Mouse (Mus musculus) ES-Bruce4 (cell line): ENCODE results near the gene Ano6. TPM values are rescaled to one million over a fixed set of nuclear protein-coding genes. Genes with fewer than 3 reads are reported as not detected.

Source experiments
- H3K27ac ChIP-seq: 2 replicates; pipeline ENCODE4 v1.5.1; 2012; ENCODE audit warnings: low read length, inconsistent platforms; ENCODE audit not compliant: insufficient read depth
- H3K27me3 ChIP-seq: 2 replicates; pipeline ENCODE4 v1.6.1; 2012; ENCODE audit warnings: mild to moderate bottlenecking, low read length, inconsistent platforms; ENCODE audit not compliant: control insufficient read depth, poor library complexity, insufficient read depth, severe bottlenecking
- H3K36me3 ChIP-seq: 2 replicates; pipeline ENCODE4 v1.6.1; 2012; ENCODE audit warnings: inconsistent platforms, mild to moderate bottlenecking, low read length, moderate library complexity; ENCODE audit not compliant: control insufficient read depth, poor library complexity, insufficient read depth, severe bottlenecking
- H3K4me1 ChIP-seq: one replicate; pipeline ENCODE4 v1.8.1; 2011; ENCODE audit warnings: low read length; ENCODE audit not compliant: control insufficient read depth, insufficient read depth
- H3K4me3 ChIP-seq: 2 replicates; pipeline ENCODE4 v1.5.1; 2011; ENCODE audit warnings: low read depth, mild to moderate bottlenecking, low read length
- H3K9ac ChIP-seq: 2 replicates; pipeline ENCODE4 v1.6.1; 2012; ENCODE audit warnings: low read depth, mild to moderate bottlenecking, inconsistent platforms; ENCODE audit not compliant: poor library complexity, severe bottlenecking
- H3K9me3 ChIP-seq: replicated peaks from 2 replicates; pipeline ENCODE4 v1.6.1; 2012; ENCODE audit warnings: mild to moderate bottlenecking, low read length, inconsistent platforms; ENCODE audit not compliant: control insufficient read depth, poor library complexity, insufficient read depth, severe bottlenecking
- CTCF ChIP-seq: IDR thresholded peaks from one replicate; pipeline ENCODE4 v1.8.1; 2011; ENCODE audit warnings: low read depth, low read length
- EP300 ChIP-seq: IDR thresholded peaks from 2 replicates; pipeline ENCODE4 v1.6.1; 2011; ENCODE audit warnings: low read depth, low read length; ENCODE audit not compliant: insufficient read depth
- POLR2A ChIP-seq: IDR thresholded peaks from one replicate; pipeline ENCODE4 v1.8.1; 2011; ENCODE audit warnings: low read length; ENCODE audit not compliant: insufficient read depth
- polyA plus RNA-seq: library from polyadenylated mRNA; stranded (reverse); fragments of >200 nt; gene quantifications from 2 replicates; pipeline ENCODE4 v1.2.4, GENCODE M21; 2011; ENCODE audit warnings: low read depth; ENCODE audit not compliant: missing spikeins, insufficient read depth, insufficient read length

Gene Ano6
- polyA plus RNA-seq, 1 experiment: 42.5 TPM

DNA sequence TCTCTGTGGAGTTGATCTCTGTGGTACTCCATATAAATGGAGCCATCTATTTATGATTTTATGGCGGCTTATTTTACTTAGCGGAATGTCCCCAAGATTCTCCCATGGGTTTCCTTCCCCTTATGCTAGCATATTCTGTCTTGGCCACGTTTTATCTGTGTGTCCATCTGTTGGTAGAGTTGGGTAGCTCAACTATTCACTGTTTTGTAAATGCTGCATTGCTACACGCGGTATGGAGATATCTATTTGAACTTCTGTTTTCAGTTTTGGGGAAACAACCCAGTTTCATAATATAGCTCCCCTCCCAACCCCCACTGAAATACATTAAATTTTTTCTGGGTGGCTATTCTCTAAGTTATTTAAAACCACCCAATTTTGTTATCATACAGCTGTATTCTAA lies 59.9 kb downstream of the Ano6 start:
- TF ChIP-seq EP300 (no peak), POLR2A (no peak), CTCF (no peak)

DNA sequence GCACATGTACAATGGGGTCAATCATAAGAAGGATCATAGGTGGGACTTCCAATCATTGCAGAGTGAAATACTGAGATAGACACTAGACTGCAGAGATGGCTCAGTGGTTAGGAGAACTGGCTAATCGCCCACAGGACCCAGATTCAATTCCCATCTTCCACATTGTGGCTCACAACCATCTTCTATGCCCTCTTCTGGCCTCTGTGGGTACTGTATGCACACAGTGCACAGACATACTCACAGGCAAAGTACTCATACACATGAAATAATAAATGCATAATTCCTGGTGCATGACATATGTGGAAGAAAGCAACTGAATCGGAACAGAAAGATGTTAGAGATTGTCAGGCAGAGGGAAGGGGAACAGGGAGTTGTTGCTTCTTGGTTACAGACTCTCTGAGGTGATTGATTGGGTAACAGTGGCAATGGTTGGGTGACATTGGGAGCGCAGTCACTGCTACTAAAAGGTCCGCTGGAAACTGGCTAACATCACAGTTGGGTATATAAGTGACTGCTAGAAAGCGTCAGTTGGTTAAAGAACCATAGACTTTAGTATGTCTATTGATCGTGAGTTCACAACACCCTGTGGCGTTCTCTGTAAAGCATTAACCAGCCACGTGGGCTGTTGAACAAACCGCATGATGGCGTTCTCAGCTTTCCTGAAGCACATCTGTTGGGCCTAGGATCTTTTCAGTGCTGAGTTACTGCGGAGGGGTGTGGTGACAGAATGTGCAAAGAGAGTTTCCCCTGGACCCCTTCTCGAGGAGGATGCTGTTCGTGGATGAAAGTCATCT lies 64.6 kb downstream of the Ano6 start:
- Histone ChIP-seq H3K4me3 (no peak overlapping the region), H3K27me3 (no peaks in the 10 kb centered on the region), H3K27ac (no peak overlapping the region), H3K9me3 (no peaks in the 10 kb centered on the region), H3K9ac (no peak overlapping the region), H3K36me3 (no peaks in the 10 kb centered on the region), H3K4me1 (no peaks in the 10 kb centered on the region)
- TF ChIP-seq POLR2A: no peak
- TF ChIP-seq EP300: no peak
- no peak for TF ChIP-seq CTCF

More for the DNA sequence above, 59.9 kb downstream of the Ano6 start:
- no peak overlapping the region for H3K9ac ChIP-seq
- no peaks in the 10 kb centered on the region for H3K36me3 ChIP-seq
- H3K9me3 ChIP-seq: no peaks in the 10 kb centered on the region
- H3K27ac ChIP-seq: no peak overlapping the region
- no peak overlapping the region for H3K4me3 ChIP-seq
- no peaks in the 10 kb centered on the region for H3K27me3 ChIP-seq
- H3K4me1 ChIP-seq: no peaks in the 10 kb centered on the region

DNA sequence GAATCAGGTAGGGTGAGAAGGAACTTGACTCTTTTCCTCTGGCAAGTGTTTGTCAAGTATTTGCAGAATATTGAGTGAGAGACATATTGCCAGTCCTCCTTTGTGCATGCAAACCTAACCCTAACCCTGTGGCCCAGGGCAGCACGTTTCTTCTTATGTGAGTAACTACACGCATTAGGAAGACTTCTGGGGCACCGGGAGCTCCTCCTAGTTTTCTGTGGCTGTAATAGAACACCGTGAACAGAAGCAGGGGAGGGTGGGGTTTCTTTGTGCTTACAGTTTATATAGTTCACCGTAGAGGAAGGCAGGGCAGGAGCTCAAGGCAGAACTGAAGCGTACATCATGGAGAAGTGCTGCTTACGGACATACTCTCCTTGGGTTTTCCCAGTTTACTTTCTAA lies 65.3 kb downstream of the Ano6 start:
- TF ChIP-seq POLR2A (no peak), EP300 (no peak), CTCF (no peak)
- Histone ChIP-seq H3K36me3 (no peaks in the 10 kb centered on the region), H3K9me3 (no peaks in the 10 kb centered on the region), H3K4me1 (no peaks in the 10 kb centered on the region), H3K27me3 (no peaks in the 10 kb centered on the region), H3K9ac (no peak overlapping the region), H3K27ac (no peak overlapping the region), H3K4me3 (no peak overlapping the region)

DNA sequence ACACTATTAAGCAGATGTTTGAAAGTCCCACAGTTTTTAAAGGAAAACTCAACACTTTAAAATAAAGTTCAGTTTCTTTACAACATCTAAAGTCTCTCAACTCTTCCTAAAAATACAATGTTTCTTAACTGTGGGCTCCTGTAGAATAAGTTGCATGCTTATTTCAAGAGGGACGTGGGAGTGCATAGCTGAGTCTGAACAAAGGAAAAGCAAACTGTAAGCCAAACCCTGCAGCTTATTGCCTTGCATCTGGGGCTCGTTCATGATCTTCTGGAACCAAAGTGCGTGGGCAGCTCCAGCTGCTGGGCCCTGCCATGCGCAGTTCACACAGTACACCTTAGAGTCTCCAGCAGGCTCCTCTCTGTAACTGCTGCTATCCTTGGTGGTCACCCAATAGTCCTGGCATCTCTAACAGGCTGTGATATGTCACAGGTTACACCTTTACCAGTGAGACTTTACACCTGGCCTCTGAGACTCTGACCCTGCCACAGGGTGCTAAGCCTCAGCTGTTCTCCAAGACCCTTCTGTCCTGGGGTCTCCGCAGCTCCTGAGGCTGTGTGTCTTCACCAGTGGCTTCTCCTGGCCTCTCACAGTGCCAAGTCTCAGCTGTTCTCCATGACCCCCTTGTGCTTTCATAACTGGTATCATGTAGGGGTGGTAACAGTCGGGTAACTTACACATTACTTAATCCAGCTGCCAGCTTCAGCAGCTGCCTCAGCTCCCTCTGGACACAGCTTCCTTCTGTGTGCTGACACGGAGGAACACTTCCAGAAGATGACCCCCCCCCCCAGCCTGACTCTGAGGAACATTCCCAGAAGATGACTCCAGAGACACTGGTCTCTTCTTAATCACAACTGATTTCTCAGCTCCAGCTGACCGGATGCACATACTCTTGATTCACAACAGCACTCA lies 66.3 kb downstream of the Ano6 start:
- Histone ChIP-seq H3K36me3 (no peaks in the 10 kb centered on the region), H3K27me3 (no peaks in the 10 kb centered on the region), H3K9ac (no peak overlapping the region), H3K4me3 (no peak overlapping the region), H3K9me3 (no peaks in the 10 kb centered on the region), H3K27ac (no peak overlapping the region), H3K4me1 (no peaks in the 10 kb centered on the region)
- TF ChIP-seq CTCF (no peak), POLR2A (no peak), EP300 (no peak)

DNA sequence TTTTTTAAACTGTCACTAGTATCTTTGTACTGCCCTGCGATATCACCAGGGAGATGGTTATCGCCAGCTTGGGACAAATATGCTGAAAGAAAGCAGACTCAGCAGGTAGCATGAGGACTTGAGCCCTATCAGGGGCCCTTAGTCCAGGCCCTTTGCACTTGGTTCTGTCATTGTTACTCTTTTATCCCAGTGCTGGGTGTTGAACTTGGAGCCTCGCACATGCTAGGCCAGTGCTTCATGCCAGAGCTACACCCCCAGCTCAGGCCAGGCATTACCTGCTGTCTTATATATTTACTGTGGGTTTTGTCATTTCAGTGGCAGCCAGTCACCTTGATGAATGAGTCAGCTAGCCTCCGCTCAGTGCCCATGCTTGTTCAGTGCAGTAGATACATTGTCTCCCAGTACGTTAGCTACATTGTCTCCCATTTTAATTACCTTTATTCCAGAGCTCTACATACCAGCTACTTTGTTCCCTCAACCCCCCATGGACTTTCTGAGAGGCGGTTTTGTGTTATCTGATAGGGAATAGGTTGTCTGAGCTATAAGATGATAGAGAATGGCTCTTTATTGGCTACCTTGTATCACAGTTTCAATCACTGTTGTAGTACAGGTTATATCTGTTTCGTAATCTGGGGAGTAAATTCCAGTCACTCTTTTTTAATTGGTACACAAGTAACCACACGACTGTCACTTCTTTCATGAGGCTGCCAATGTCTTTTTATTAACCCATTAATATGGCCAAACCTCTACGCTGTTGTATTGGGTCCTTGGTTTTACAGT lies 68.4 kb downstream of the Ano6 start:
- TF ChIP-seq POLR2A (no peak), EP300 (no peak), CTCF (no peak)
- Histone ChIP-seq H3K36me3 (no peaks in the 10 kb centered on the region), H3K27ac (no peak overlapping the region), H3K27me3 (no peaks in the 10 kb centered on the region), H3K4me1 (no peaks in the 10 kb centered on the region), H3K9ac (no peak overlapping the region), H3K4me3 (no peak overlapping the region), H3K9me3 (no peaks in the 10 kb centered on the region)
